Mouse (Mus musculus): ENCODE measurements around the gene Gsx1. TPM values are rescaled to one million over a fixed set of nuclear protein-coding genes. Genes with fewer than 3 reads are reported as not detected.

The Gsx1 gene
- total and polyA plus RNA-seq, 3 experiments = not detected

GRCm38 (mm10) chr5:147185174-147185915, 3.2 kb upstream of the Gsx1 start:
- peak overlapping the region; percentile 59 for H3K4me2 ChIP-seq (ENCODE audit: insufficient read depth, low read depth, poor library complexity, severe bottlenecking)

GRCm38 (mm10) chr5:147186001-147186431, 2.5 kb upstream of the Gsx1 start:
- Histone ChIP-seq H3K9ac (ENCODE audit: insufficient read depth, low read depth) (peak overlapping the region; percentile 16; the same call in 1 of the 2 replicates), H3K36me3 (replicated peaks in 1 of 2; ENCODE audit: control insufficient read depth in 1 of 2, insufficient read depth in 1 of 2, low read length in 1 of 2) (no peaks in the 10 kb centered on the region), H3K4me3 (replicated peaks in 1 of 3; ENCODE audit: low read depth in 2 of 3, low read length in 2 of 3, poor library complexity in 1 of 3) (peak overlapping the region; percentile 32 to 51 (median 48)), H3K27me3 (replicated peaks) (peaks cover 40% of the 10 kb centered on the region), H3K4me1 (ENCODE audit: control insufficient read depth in 1 of 2, insufficient read depth in 2 of 2) (peaks cover 2 to 15% of the 10 kb centered on the region in 2 experiments; a peak in 2 of 4 replicates), H3K79me2 (replicated peaks; ENCODE audit: control insufficient read depth, extremely low read depth, insufficient read depth, poor library complexity, severe bottlenecking) (no peaks in the 10 kb centered on the region), H3K9me3 (replicated peaks; ENCODE audit: low read length) (peaks cover 51% of the 10 kb centered on the region), H3K4me2 (ENCODE audit: insufficient read depth, low read depth, poor library complexity, severe bottlenecking) (peak overlapping the region; percentile 59), H3K27ac (ENCODE audit: insufficient read depth, low read depth) (peak overlapping the region; percentile 25; the same call in 1 of the 2 replicates)
- DNase-seq (ENCODE audit: extremely low read depth) = peak; percentile 50
- dilution Hi-C loops (cut with MboI; ENCODE audit: extremely low pct_ligation_motif_present, extremely low pct_unique_long_range_greater_than_20kb, low sequenced_read_pairs) = no loop called here
- in situ Hi-C loops (cut with MboI; ENCODE audit: low pct_ligation_motif_present, low pct_unique_long_range_greater_than_20kb, low sequenced_read_pairs) = no loop called here
- 0 out of 2 replicates have a peak, but pooled peaks have one; percentile 8 for TF ChIP-seq SMC3 (IDR thresholded peaks at IDR 0.05; ENCODE audit: low read depth, low read length)
- TF ChIP-seq NRF1 (IDR thresholded peaks at IDR 0.05; ENCODE audit: low read depth, low read length) = no peak
- TF ChIP-seq JUND (conservative IDR thresholded peaks at IDR 0.05; ENCODE audit: low read depth, low read length) = no peak
- no peak for TF ChIP-seq MAX (IDR thresholded peaks at IDR 0.05; ENCODE audit: low read length)
- TF ChIP-seq ZMIZ1 (IDR thresholded peaks at IDR 0.05; ENCODE audit: low read depth, low read length) = no peak
- peak; percentile 22 for TF ChIP-seq RAD21 (IDR thresholded peaks at IDR 0.05; ENCODE audit: low read depth, low read length)
- peak; percentile 37; the same call in 1 of the 2 replicates for TF ChIP-seq TCF12 (IDR thresholded peaks at IDR 0.05; ENCODE audit: low read depth, low read length)
- no peak for TF ChIP-seq E2F4 (IDR thresholded peaks at IDR 0.05; ENCODE audit: insufficient replicate concordance, low read depth, low read length)
- TF ChIP-seq MAZ (IDR thresholded peaks at IDR 0.05; ENCODE audit: low read depth, low read length) = no peak
- no peak for TF ChIP-seq MEF2A (IDR thresholded peaks at IDR 0.05; ENCODE audit: borderline replicate concordance, low read depth, low read length)
- TF ChIP-seq POLR2A (IDR thresholded peaks at IDR 0.05; ENCODE audit: low read depth, low read length) = no peak
- TF ChIP-seq CHD2 (IDR thresholded peaks at IDR 0.05; ENCODE audit: low read length) = no peak
- TF ChIP-seq IRF4 (IDR thresholded peaks at IDR 0.05; ENCODE audit: low read depth, low read length) = peak; percentile 48; the same call in 1 of the 2 replicates
- no peak for TF ChIP-seq ELF1 (IDR thresholded peaks at IDR 0.05; ENCODE audit: low read depth, low read length)
- TF ChIP-seq MYC (IDR thresholded peaks at IDR 0.05; ENCODE audit: low read depth, low read length) = no peak
- no peak for TF ChIP-seq POLR2AphosphoS2 (IDR thresholded peaks at IDR 0.05; ENCODE audit: low read depth, low read length)
- no peak for TF ChIP-seq EP300 (IDR thresholded peaks at IDR 0.05; ENCODE audit: low read length)
- no peak for TF ChIP-seq NELFE (IDR thresholded peaks at IDR 0.05; ENCODE audit: low read depth, low read length)
- peak; percentile 93 for TF ChIP-seq UBTF (IDR thresholded peaks at IDR 0.05; ENCODE audit: low read depth, low read length)
- TF ChIP-seq MAFK (IDR thresholded peaks at IDR 0.05; ENCODE audit: insufficient replicate concordance, low read length) = no peak
- no peak for TF ChIP-seq RCOR1 (conservative IDR thresholded peaks at IDR 0.05; ENCODE audit: low read depth, low read length)
- TF ChIP-seq HCFC1 (IDR thresholded peaks at IDR 0.05; ENCODE audit: low read depth, low read length) = no peak
- no peak for TF ChIP-seq ETS1 (conservative IDR thresholded peaks at IDR 0.05; ENCODE audit: low read depth, low read length)
- no peak for TF ChIP-seq ZNF384 (IDR thresholded peaks at IDR 0.05; ENCODE audit: low read depth, low read length)
- TF ChIP-seq CTCF (conservative IDR thresholded peaks at IDR 0.05 in 1 of 2, IDR thresholded peaks at IDR 0.05 in 1 of 2; ENCODE audit: low read depth in 2 of 2, low read length in 2 of 2) = peak in 1 of 2 experiments; percentile 45; a peak in 2 of 4 replicates

More at GRCm38 (mm10) chr5:147185174-147185915, 3.2 kb upstream of the Gsx1 start:
- no peak for DNase-seq (ENCODE audit: extremely low read depth)
- no peaks in the 10 kb centered on the region for H3K36me3 ChIP-seq (replicated peaks in 1 of 2; ENCODE audit: control insufficient read depth in 1 of 2, insufficient read depth in 1 of 2, low read length in 1 of 2)
- peaks cover 2 to 15% of the 10 kb centered on the region in 2 experiments; a peak in 2 of 4 replicates for H3K4me1 ChIP-seq (ENCODE audit: control insufficient read depth in 1 of 2, insufficient read depth in 2 of 2)
- dilution Hi-C loops (cut with MboI; ENCODE audit: extremely low pct_ligation_motif_present, extremely low pct_unique_long_range_greater_than_20kb, low sequenced_read_pairs) = no loop called here
- in situ Hi-C loops (cut with MboI; ENCODE audit: low pct_ligation_motif_present, low pct_unique_long_range_greater_than_20kb, low sequenced_read_pairs) = no loop called here
- TF ChIP-seq ELF1 (IDR thresholded peaks at IDR 0.05; ENCODE audit: low read depth, low read length) (no peak), MAX (IDR thresholded peaks at IDR 0.05; ENCODE audit: low read length) (no peak), CHD1 (IDR thresholded peaks at IDR 0.05; ENCODE audit: low read depth, low read length) (no peak), ETS1 (conservative IDR thresholded peaks at IDR 0.05; ENCODE audit: low read depth, low read length) (no peak), HCFC1 (IDR thresholded peaks at IDR 0.05; ENCODE audit: low read depth, low read length) (no peak), E2F4 (IDR thresholded peaks at IDR 0.05; ENCODE audit: insufficient replicate concordance, low read depth, low read length) (no peak), MAZ (IDR thresholded peaks at IDR 0.05; ENCODE audit: low read depth, low read length) (no peak), ZNF384 (IDR thresholded peaks at IDR 0.05; ENCODE audit: low read depth, low read length) (no peak), MYC (IDR thresholded peaks at IDR 0.05; ENCODE audit: low read depth, low read length) (no peak), TBP (conservative IDR thresholded peaks at IDR 0.05; ENCODE audit: low read depth, low read length) (no peak), SMC3 (IDR thresholded peaks at IDR 0.05; ENCODE audit: low read depth, low read length) (no peak), CHD2 (IDR thresholded peaks at IDR 0.05; ENCODE audit: low read length) (no peak), MAFK (IDR thresholded peaks at IDR 0.05; ENCODE audit: insufficient replicate concordance, low read length) (no peak), RAD21 (IDR thresholded peaks at IDR 0.05; ENCODE audit: low read depth, low read length) (no peak), SIN3A (IDR thresholded peaks at IDR 0.05; ENCODE audit: low read length) (no peak), JUN (IDR thresholded peaks at IDR 0.05; ENCODE audit: insufficient read depth, low read depth, low read length) (no peak), NRF1 (IDR thresholded peaks at IDR 0.05; ENCODE audit: low read depth, low read length) (no peak), TCF12 (IDR thresholded peaks at IDR 0.05; ENCODE audit: low read depth, low read length) (no peak), USF1 (IDR thresholded peaks at IDR 0.05; ENCODE audit: low read depth, low read length) (no peak), ZKSCAN1 (IDR thresholded peaks at IDR 0.05; ENCODE audit: borderline replicate concordance, low read depth, low read length) (no peak)
- H3K79me2 ChIP-seq (replicated peaks; ENCODE audit: control insufficient read depth, extremely low read depth, insufficient read depth, poor library complexity, severe bottlenecking) = no peaks in the 10 kb centered on the region
- no peak overlapping the region for H3K4me3 ChIP-seq (replicated peaks in 1 of 3; ENCODE audit: low read depth in 2 of 3, low read length in 2 of 3, poor library complexity in 1 of 3)
- peaks cover 42% of the 10 kb centered on the region for H3K27me3 ChIP-seq (replicated peaks)
- peaks cover 48% of the 10 kb centered on the region for H3K9me3 ChIP-seq (replicated peaks; ENCODE audit: low read length)
- H3K9ac ChIP-seq (ENCODE audit: insufficient read depth, low read depth) = 0 out of 2 replicates have a peak overlapping the region, but pooled peaks have one; percentile 37
- no peak overlapping the region for H3K27ac ChIP-seq (ENCODE audit: insufficient read depth, low read depth)
